Mouse (Mus musculus): ENCODE data around the gene Zfp866. TPM values are rescaled to one million over a fixed set of nuclear protein-coding genes. Genes with fewer than 3 reads are reported as not detected.
A peak's percentile ranks its signal among the peaks of the same experiment; 100 is the strongest.

The Zfp866 gene
- polyA plus RNA-seq, 1 experiment, result 5.3 TPM

GRCm38 (mm10) chr8:69777111-69777510 is 13.9 kb downstream of the Zfp866 start:
- Histone ChIP-seq H3K4me1 (ENCODE audit: control insufficient read depth, insufficient read depth, insufficient read length, low read length) (no peaks in the 10 kb centered on the region), H3K4me3 (ENCODE audit: insufficient read depth, low read depth, low read length) (no peak overlapping the region), H3K27ac (replicated peaks; ENCODE audit: low read depth, low read length) (no peak overlapping the region)

GRCm38 (mm10) chr8:69775149-69775534 is 15.8 kb downstream of the Zfp866 start:
- Histone ChIP-seq H3K4me1 (ENCODE audit: control insufficient read depth, insufficient read depth, insufficient read length, low read length) (no peaks in the 10 kb centered on the region), H3K27ac (replicated peaks; ENCODE audit: low read depth, low read length) (no peak overlapping the region), H3K4me3 (ENCODE audit: insufficient read depth, low read depth, low read length) (no peak overlapping the region)

GRCm38 (mm10) chr8:69774503-69775148 is 16.4 kb downstream of the Zfp866 start, which contains the start of gene Gm20422:
Gene Gm20422, minus strand, starts transcription at chr8:69774886.
- peak within 1 kb of the TSS; percentile 96 for H3K4me3 ChIP-seq (ENCODE audit: insufficient read depth, low read depth, low read length)
- H3K27ac ChIP-seq (replicated peaks; ENCODE audit: low read depth, low read length), result peak within 1 kb of the TSS; percentile 98
- no peaks in the 10 kb centered on the region for H3K4me1 ChIP-seq (ENCODE audit: control insufficient read depth, insufficient read depth, insufficient read length, low read length)

GRCm38 (mm10) chr8:69772106-69772505 is 18.9 kb downstream of the Zfp866 start:
- Histone ChIP-seq H3K4me3 (ENCODE audit: insufficient read depth, low read depth, low read length) (no peak overlapping the region), H3K4me1 (ENCODE audit: control insufficient read depth, insufficient read depth, insufficient read length, low read length) (no peaks in the 10 kb centered on the region), H3K27ac (replicated peaks; ENCODE audit: low read depth, low read length) (no peak overlapping the region)

GRCm38 (mm10) chr8:69771221-69771620 is 19.8 kb downstream of the Zfp866 start:
- no peaks in the 10 kb centered on the region for H3K4me1 ChIP-seq (ENCODE audit: control insufficient read depth, insufficient read depth, insufficient read length, low read length)
- H3K27ac ChIP-seq (replicated peaks; ENCODE audit: low read depth, low read length), result no peak overlapping the region

GRCm38 (mm10) chr8:69761814-69762445 is 29.0 kb downstream of the Zfp866 start:
- Histone ChIP-seq H3K4me3 (ENCODE audit: insufficient read depth, low read depth, low read length) (no peak overlapping the region), H3K27ac (replicated peaks; ENCODE audit: low read depth, low read length) (no peak overlapping the region), H3K4me1 (ENCODE audit: control insufficient read depth, insufficient read depth, insufficient read length, low read length) (no peaks in the 10 kb centered on the region)

More at GRCm38 (mm10) chr8:69771221-69771620, 19.8 kb downstream of the Zfp866 start:
- no peak overlapping the region for H3K4me3 ChIP-seq (ENCODE audit: insufficient read depth, low read depth, low read length)

GRCm38 (mm10) chr8:69758316-69758715 is 32.7 kb downstream of the Zfp866 start:
- Histone ChIP-seq H3K27ac (replicated peaks; ENCODE audit: low read depth, low read length) (no peak overlapping the region), H3K4me3 (ENCODE audit: insufficient read depth, low read depth, low read length) (no peak overlapping the region), H3K4me1 (ENCODE audit: control insufficient read depth, insufficient read depth, insufficient read length, low read length) (no peaks in the 10 kb centered on the region)

- no peak overlapping the region for H3K4me3 ChIP-seq (ENCODE audit: insufficient read depth, low read depth, low read length)
- H3K4me1 ChIP-seq (ENCODE audit: control insufficient read depth, insufficient read depth, insufficient read length, low read length), result no peaks in the 10 kb centered on the region
- no peak overlapping the region for H3K27ac ChIP-seq (replicated peaks; ENCODE audit: low read depth, low read length)
These were observed 38.5 kb downstream of the Zfp866 start for GRCm38 (mm10) chr8:69752437-69752836.

- peak within 1 kb of the TSS; percentile 77 for H3K4me3 ChIP-seq (ENCODE audit: insufficient read depth, low read depth, low read length)
- no peaks in the 10 kb centered on the region for H3K4me1 ChIP-seq (ENCODE audit: control insufficient read depth, insufficient read depth, insufficient read length, low read length)
- H3K27ac ChIP-seq (replicated peaks; ENCODE audit: low read depth, low read length), result peak within 1 kb of the TSS; percentile 90
These were observed 41.2 kb downstream of the Zfp866 start, which contains the start of gene Zfp963 for GRCm38 (mm10) chr8:69749544-69750454. Gene Zfp963, minus strand, starts transcription at chr8:69749970.

GRCm38 (mm10) chr8:69741231-69741630 is 49.7 kb downstream of the Zfp866 start:
- no peak overlapping the region for H3K4me3 ChIP-seq (ENCODE audit: insufficient read depth, low read depth, low read length)
- H3K27ac ChIP-seq (replicated peaks; ENCODE audit: low read depth, low read length), result no peak overlapping the region
- no peaks in the 10 kb centered on the region for H3K4me1 ChIP-seq (ENCODE audit: control insufficient read depth, insufficient read depth, insufficient read length, low read length)

- H3K4me1 ChIP-seq (ENCODE audit: control insufficient read depth, insufficient read depth, insufficient read length, low read length), result no peaks in the 10 kb centered on the region
- no peak overlapping the region for H3K27ac ChIP-seq (replicated peaks; ENCODE audit: low read depth, low read length)
- no peak overlapping the region for H3K4me3 ChIP-seq (ENCODE audit: insufficient read depth, low read depth, low read length)
These were observed 50.2 kb downstream of the Zfp866 start for GRCm38 (mm10) chr8:69740763-69741162.

GRCm38 (mm10) chr8:69735495-69735894 is 55.5 kb downstream of the Zfp866 start:
- no peak overlapping the region for H3K27ac ChIP-seq (replicated peaks; ENCODE audit: low read depth, low read length)
- H3K4me1 ChIP-seq (ENCODE audit: control insufficient read depth, insufficient read depth, insufficient read length, low read length), result no peaks in the 10 kb centered on the region
- H3K4me3 ChIP-seq (ENCODE audit: insufficient read depth, low read depth, low read length), result no peak overlapping the region

- H3K4me3 ChIP-seq (ENCODE audit: insufficient read depth, low read depth, low read length), result peak overlapping the region; percentile 60
- peaks cover 7% of the 10 kb centered on the region; the same call in 1 of the 2 replicates for H3K4me1 ChIP-seq (ENCODE audit: control insufficient read depth, insufficient read depth, insufficient read length, low read length)
- H3K27ac ChIP-seq (replicated peaks; ENCODE audit: low read depth, low read length), result peak overlapping the region; percentile 18; the same call in 1 of the 2 replicates
These were observed 73.8 kb downstream of the Zfp866 start for GRCm38 (mm10) chr8:69717232-69717580.

GRCm38 (mm10) chr8:69716403-69717231 is 74.4 kb downstream of the Zfp866 start:
- H3K27ac ChIP-seq (replicated peaks; ENCODE audit: low read depth, low read length), result peak overlapping the region; percentile 91

More at GRCm38 (mm10) chr8:69716403-69717231, 74.4 kb downstream of the Zfp866 start:
- Histone ChIP-seq H3K4me1 (ENCODE audit: control insufficient read depth, insufficient read depth, insufficient read length, low read length) (peaks cover 7% of the 10 kb centered on the region; the same call in 1 of the 2 replicates), H3K4me3 (ENCODE audit: insufficient read depth, low read depth, low read length) (peak overlapping the region; percentile 76)

Data from brown adipose tissue, adult 24 weeks (tissue).